ENCODE assay signal across 22 mouse cellular contexts in the genomic region with DNA sequence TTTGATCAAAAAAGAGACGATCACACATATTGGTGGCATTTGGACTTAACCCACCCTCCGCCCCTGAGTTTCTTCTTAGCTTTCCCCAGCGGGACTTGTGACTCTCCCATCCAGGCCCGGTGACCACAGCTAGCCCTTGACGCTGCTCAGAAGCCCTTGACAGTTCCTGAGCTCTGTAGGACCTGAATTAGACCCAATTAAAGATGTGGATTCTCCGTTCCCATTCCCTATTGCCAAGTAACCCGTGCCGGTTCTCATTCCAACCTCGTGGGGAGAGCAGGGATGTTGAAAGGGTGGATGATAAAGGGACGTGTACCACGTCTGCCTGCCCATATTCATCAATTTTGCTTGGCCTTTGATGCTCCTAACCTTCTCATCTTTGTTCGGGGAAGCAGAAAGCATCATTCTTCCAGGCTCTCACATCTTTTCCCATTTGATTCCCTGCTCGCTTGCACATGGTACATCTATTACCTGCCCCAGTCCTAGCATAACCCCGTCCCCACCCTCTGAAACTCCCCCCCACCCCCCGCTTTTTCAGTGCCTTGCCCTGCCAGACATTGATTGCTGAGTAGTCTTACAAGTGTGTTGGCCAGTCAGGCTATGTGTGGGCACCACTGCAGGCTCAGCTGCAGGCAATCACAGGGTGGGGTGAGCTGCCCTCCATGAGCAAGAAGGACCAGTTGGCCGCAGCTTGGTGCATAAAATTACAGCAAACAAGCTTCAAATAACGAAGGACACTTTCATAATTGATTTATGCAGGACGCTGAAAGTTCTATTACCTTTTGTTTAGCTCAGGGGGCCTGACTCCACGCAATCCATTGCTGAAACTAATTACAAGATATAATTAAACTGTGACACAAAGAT.
A peak's percentile ranks its signal among the peaks of the same experiment; 100 is the strongest.
DNase-seq lines count a peak whose midpoint lies in the region; ATAC-seq lines count a peak whose summit lies in the region.
"Had no signal": no experiment of that assay in that cellular context is flagged by ENCODE, and none has a peak within 500 bp of the region (broad histone marks: within the 10 kb centered on the region; RNA-seq: fewer than 3 reads in every experiment).

No protein-coding gene starts in this region.

- DNase-seq in neural tube, embryonic 11.5 days (ENCODE audit: low spot score), result no peak
- DNase-seq in neural tube, embryonic 10.5 days (ENCODE audit: extremely low spot score, low spot score), result no peak
- no peak for DNase-seq in hindbrain, embryonic 14.5 days (ENCODE audit: low spot score)
- DNase-seq in testis, postnatal 14 days (ENCODE audit: low spot score), result no peak
- DNase-seq in thymus, postnatal 36 days, result no peak
- no peak for DNase-seq in left cerebral cortex, postnatal 10 days (ENCODE audit: extremely low spot score in 1 of 2, low spot score in 2 of 2)
- DNase-seq in adipocyte (ENCODE audit: low spot score), result no peak
- DNase-seq: adrenal gland, postnatal 14 days; cerebellum, adult 18-20 months; cerebellum, postnatal 36 days; gastrocnemius, postnatal 36 days; heart, postnatal 14 days had no signal

- no peaks in the 10 kb centered on the region for H3K9me3 ChIP-seq in neural tube, embryonic 11.5 days (ENCODE audit: control insufficient read depth, low read length)
- H3K9me3 ChIP-seq in hindbrain, embryonic 14.5 days (ENCODE audit: control insufficient read depth, low read length), result no peaks in the 10 kb centered on the region
- no peaks in the 10 kb centered on the region for H3K9me3 ChIP-seq in midbrain, embryonic 16.5 days (replicated peaks; ENCODE audit: control insufficient read depth, low read length, poor library complexity, severe bottlenecking)
- H3K9me3 ChIP-seq: intestine, embryonic 15.5 days; kidney, embryonic 15.5 days; limb, embryonic 13.5 days had no signal

- intact Hi-C loops in left cerebral cortex, postnatal 10 days (cut with DNase I), result no loop called here

- H3K4me3 ChIP-seq in neural tube, embryonic 11.5 days (ENCODE audit: low read depth, low read length), result no peak overlapping the region
- no peak overlapping the region for H3K4me3 ChIP-seq in hindbrain, embryonic 14.5 days (replicated peaks; ENCODE audit: low read length)
- H3K4me3 ChIP-seq in midbrain, embryonic 16.5 days (ENCODE audit: low read depth, low read length), result no peak overlapping the region
- H3K4me3 ChIP-seq: intestine, embryonic 15.5 days; kidney, embryonic 15.5 days; layer of hippocampus, adult 2 months; left cerebral cortex, adult 2 months; limb, embryonic 13.5 days; myocyte had no signal

- H3K27me3 ChIP-seq in neural tube, embryonic 11.5 days (ENCODE audit: control insufficient read depth, insufficient read depth, low read length), result no peaks in the 10 kb centered on the region
- no peaks in the 10 kb centered on the region for H3K27me3 ChIP-seq in hindbrain, embryonic 14.5 days (ENCODE audit: control insufficient read depth, insufficient read depth, low read length)
- H3K27me3 ChIP-seq in midbrain, embryonic 16.5 days (ENCODE audit: control insufficient read depth, insufficient read depth, low read depth, low read length), result no peaks in the 10 kb centered on the region
- H3K27me3 ChIP-seq: kidney, embryonic 15.5 days; limb, embryonic 13.5 days had no signal

- ATAC-seq in neural tube, embryonic 11.5 days (ENCODE audit: insufficient read depth, low FRiP score, low TSS enrichment), result no peak
- ATAC-seq in hindbrain, embryonic 14.5 days (ENCODE audit: low FRiP score), result no peak
- ATAC-seq in midbrain, embryonic 16.5 days, result peak; percentile 65
- ATAC-seq: intestine, embryonic 15.5 days; lung, postnatal 0 days had no signal

- H3K9ac ChIP-seq in neural tube, embryonic 11.5 days (ENCODE audit: low read length), result no peak overlapping the region
- H3K9ac ChIP-seq in hindbrain, embryonic 14.5 days, result no peak overlapping the region
- H3K9ac ChIP-seq in midbrain, embryonic 16.5 days (ENCODE audit: low read depth, low read length), result no peak overlapping the region; the same call in 1 of the 2 replicates
- H3K9ac ChIP-seq: intestine, embryonic 15.5 days; kidney, embryonic 15.5 days; limb, embryonic 13.5 days; liver, embryonic 14.5 days had no signal

- no peak overlapping the region for H3K4me2 ChIP-seq in neural tube, embryonic 11.5 days (ENCODE audit: low read depth)
- H3K4me2 ChIP-seq in hindbrain, embryonic 14.5 days (replicated peaks), result no peak overlapping the region
- H3K4me2 ChIP-seq in midbrain, embryonic 16.5 days (ENCODE audit: low read length), result no peak overlapping the region
- H3K4me2 ChIP-seq: heart, embryonic 11.5 days; intestine, embryonic 15.5 days; kidney, embryonic 15.5 days; limb, embryonic 13.5 days had no signal

- WGBS in neural tube, embryonic 11.5 days, result 71% methylated on average over 19 of the region's 19 CpGs
- WGBS in hindbrain, embryonic 14.5 days, result 43% methylated on average over 19 of the region's 19 CpGs
- 44% methylated on average over 19 of the region's 19 CpGs for WGBS in midbrain, embryonic 16.5 days

- peak overlapping the region; percentile 15; the same call in 1 of the 2 replicates for H3K27ac ChIP-seq in neural tube, embryonic 11.5 days (ENCODE audit: low read depth, low read length)
- H3K27ac ChIP-seq in hindbrain, embryonic 14.5 days, result peak overlapping the region; percentile 79
- H3K27ac ChIP-seq in midbrain, embryonic 16.5 days (ENCODE audit: low read length), result peak overlapping the region; percentile 77
- H3K27ac ChIP-seq: intestine, embryonic 15.5 days; kidney, embryonic 15.5 days; layer of hippocampus, adult 2 months; left cerebral cortex, adult 2 months; limb, embryonic 13.5 days; liver, embryonic 14.5 days had no signal

- H3K36me3 ChIP-seq in neural tube, embryonic 11.5 days (ENCODE audit: control insufficient read depth, insufficient read depth, low read length), result no peaks in the 10 kb centered on the region
- no peaks in the 10 kb centered on the region for H3K36me3 ChIP-seq in hindbrain, embryonic 14.5 days (replicated peaks; ENCODE audit: control insufficient read depth, insufficient read depth)
- H3K36me3 ChIP-seq in midbrain, embryonic 16.5 days (ENCODE audit: control insufficient read depth, insufficient read depth, low read length), result no peaks in the 10 kb centered on the region
- H3K36me3 ChIP-seq: intestine, embryonic 15.5 days; kidney, embryonic 15.5 days; limb, embryonic 13.5 days had no signal

- peaks cover 8% of the 10 kb centered on the region; the same call in 1 of the 2 replicates for H3K4me1 ChIP-seq in neural tube, embryonic 11.5 days (ENCODE audit: control insufficient read depth, insufficient read depth, low read length)
- H3K4me1 ChIP-seq in hindbrain, embryonic 14.5 days (replicated peaks; ENCODE audit: control insufficient read depth, insufficient read depth, low read length), result peaks cover 27% of the 10 kb centered on the region
- peaks cover 22% of the 10 kb centered on the region for H3K4me1 ChIP-seq in midbrain, embryonic 16.5 days (ENCODE audit: control insufficient read depth, insufficient read depth, low read length)
- H3K4me1 ChIP-seq: intestine, embryonic 15.5 days; kidney, embryonic 15.5 days had no signal

Comparison
In these comparisons a context has a peak if more than half of its experiments do, and no peak if none do; other contexts are left out.
1. H3K27ac ChIP-seq: peak in every context shown above with its lines; median percentile 79 in hindbrain, embryonic 14.5 days; 77 in midbrain, embryonic 16.5 days; 15 in neural tube, embryonic 11.5 days.